Mouse (Mus musculus) spleen, adult 10 weeks (tissue): Measurements from ENCODE around the gene Gm3696. TPM values are rescaled to one million over a fixed set of nuclear protein-coding genes. Genes with fewer than 3 reads are reported as not detected.

Experiments used
- polyA plus RNA-seq: library from polyadenylated mRNA; stranded (reverse); fragments of 350-450 nt; fragmentation: Illumina TruSeq; extraction: RNeasy Lipid Tissue Mini Kit (QIAGEN cat#74804); gene quantifications from one replicate; pipeline ENCODE4 v1.2.3, GENCODE M21; 2015; ENCODE audit warnings: low replicate concordance; ENCODE audit not compliant: insufficient read depth

The Gm3696 gene
- polyA plus RNA-seq, result 0.94 TPM

GRCm38 (mm10) chr14:7100521-7100920, at the start of gene Gm3696:
Gene Gm3696 (minus strand): TSS chr14:7100621.

GRCm38 (mm10) chr14:7125312-7125711, 24.9 kb upstream of the Gm3696 start, which contains the start of gene Gm6676:
Gene Gm6676 (minus strand): TSS chr14:7125412.

GRCm38 (mm10) chr14:7044870-7045269, 55.6 kb downstream of the Gm3696 start, which contains the start of gene Gm3685:
Gene Gm3685 (minus strand): TSS chr14:7044970.

Other genes starting within 250 kb of the Gm3696 start
- 0.66 TPM for gene Gm3667, start 210.7 kb downstream of the Gm3696 start, polyA plus RNA-seq
- not detected for gene Gm6356, start 126.8 kb downstream of the Gm3696 start, polyA plus RNA-seq
- 0.19 TPM for gene Gm10406, start 73.2 kb downstream of the Gm3696 start, polyA plus RNA-seq
- not detected for gene Gm3685, start 55.7 kb downstream of the Gm3696 start, polyA plus RNA-seq
- not detected for gene Gm6676, start 24.8 kb upstream of the Gm3696 start, polyA plus RNA-seq
- 1.7 TPM for gene Gm3512, start 73.9 kb upstream of the Gm3696 start, polyA plus RNA-seq
- gene Gm16434, start 93.9 kb upstream of the Gm3696 start, polyA plus RNA-seq, result not detected
- gene Gm3727, start 164.1 kb upstream of the Gm3696 start, polyA plus RNA-seq, result not detected
- 1.9 TPM for gene Gm3739, start 214.4 kb upstream of the Gm3696 start, polyA plus RNA-seq
- not detected for gene Gm5797, start 231.8 kb upstream of the Gm3696 start, polyA plus RNA-seq